Mouse (Mus musculus): Measurements from ENCODE around the gene Pcnt.

Gene Pcnt

DNA sequence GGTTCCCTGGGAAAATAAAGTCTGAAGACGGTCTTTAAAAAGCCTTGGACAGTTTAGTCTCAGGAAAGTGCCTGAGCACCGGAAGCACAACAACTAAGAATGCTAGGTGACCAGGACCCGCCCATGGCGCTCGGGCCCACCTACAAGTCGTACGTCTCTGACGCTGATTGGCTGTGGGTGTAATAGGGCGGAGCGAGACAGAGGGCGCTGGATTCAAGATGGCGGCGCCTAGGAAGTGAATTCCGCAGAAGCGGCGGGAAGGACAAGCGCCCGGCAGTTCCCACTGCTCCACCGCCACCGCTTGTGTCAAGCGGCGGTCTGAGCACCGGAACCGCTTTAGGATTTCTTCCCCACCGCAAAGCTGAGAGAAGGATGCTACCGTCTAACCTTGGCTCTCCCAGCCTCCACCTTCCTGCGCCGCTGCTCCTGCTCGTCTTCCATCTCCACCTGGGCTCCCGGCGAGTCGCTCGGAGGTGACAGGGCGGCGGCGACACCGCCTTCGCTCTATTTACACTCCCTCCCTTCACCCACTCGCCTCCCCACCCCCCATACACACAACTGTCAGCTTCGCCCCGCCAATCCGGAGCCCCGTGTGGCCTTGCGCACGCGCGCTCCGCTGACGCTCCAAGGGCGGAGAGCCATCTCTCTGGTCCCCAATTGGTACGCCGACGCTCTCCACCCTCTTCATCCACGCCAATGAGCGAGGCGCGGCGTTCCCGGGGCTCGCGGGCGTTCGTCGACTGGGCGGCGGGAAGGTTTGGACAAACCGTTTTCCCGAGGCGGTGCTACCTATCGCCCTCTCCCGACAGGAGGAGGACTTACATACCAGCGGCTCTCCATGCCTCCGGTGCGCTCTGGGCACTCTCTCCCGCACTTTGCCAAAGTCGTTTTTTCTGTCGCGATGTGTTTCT lies at the start of gene Pcnt:
TSS of gene Pcnt (minus strand) at position 609 of the 911 bp plus-strand sequence.
- peak; percentile 98 for DNase-seq

DNA sequence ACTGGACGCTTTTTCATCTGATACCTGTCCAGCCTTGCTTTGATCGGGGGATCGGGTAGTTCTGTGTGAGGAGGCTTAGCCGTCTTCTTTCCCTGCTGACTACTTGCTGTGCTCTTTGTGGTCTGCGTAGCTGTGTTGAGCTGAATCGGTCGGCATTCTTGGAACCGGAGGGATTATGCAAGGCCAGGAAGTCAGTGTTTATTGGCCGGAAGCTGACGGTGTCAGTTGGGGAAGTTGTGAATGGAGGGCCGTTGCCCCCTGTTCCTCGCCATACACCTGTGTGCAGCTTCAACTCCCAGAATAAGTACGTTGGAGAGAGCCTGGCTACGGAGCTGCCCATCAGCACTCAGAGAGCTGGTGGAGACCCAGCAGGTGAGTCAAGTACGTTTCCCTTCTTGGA lies 46.6 kb upstream of the Pcnt start:
- DNase-seq, result no peak

DNA sequence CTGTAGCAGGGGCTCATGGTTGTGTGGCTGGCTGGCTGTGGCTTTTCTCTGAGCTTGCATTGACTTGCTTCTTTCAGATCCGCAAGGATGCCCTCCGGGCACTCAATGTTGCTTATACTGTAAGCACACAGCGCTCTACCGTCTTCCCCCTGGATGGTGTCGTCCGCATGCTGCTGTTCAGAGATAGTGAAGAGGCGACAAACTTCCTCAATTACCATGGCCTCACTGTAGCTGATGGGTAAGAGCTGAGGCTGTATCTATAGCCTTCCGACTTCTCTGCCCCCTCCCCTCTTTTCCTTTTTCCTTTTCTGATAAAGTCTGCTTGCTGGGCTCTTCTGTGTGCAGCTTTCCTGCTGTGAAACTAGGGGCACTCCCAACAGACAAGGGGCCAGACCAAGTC lies 45.7 kb upstream of the Pcnt start:
- DNase-seq, result no peak

DNA sequence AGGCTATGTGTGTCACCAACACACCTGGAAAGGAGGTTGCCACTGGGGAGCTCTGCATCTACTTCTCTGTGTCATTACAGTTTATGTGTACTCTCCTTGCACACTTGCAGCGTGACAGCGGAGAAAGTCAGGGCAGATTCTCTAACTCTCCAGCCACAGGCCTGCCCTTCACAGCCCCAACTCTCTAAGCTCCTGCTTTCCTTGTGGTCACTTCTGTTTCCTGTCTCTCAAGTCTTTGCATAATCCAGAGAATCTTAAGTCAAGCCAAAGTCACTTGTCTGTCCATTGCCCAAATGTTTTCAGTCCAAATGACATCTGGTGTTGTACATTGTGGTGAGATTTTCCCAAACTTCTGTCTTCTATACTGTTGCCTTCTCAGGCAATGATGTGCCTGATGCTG lies 43.7 kb upstream of the Pcnt start:
- DNase-seq, result no peak

DNA sequence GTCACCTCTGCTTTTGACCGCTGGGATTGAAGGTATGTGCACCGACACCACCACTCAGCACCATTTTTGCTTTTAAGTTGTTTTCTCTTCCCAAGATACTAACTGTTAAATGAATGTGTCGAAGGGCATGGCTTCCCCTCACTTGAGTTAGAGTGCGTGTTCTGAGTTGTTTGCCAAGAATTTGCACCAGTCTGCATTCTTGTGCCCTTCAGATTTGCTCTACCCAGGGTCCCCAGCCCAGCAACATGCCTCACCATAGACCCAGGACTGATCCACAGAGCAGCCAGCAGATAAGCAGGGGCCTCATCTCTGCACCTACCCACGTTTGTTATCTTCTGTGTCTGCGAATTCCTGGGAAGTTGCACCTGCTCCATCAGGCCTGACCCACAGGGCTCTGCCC lies 38.9 kb upstream of the Pcnt start:
- no peak for DNase-seq

GRCm38 (mm10) chr10:76480851-76481250 lies 38.3 kb upstream of the Pcnt start:
- no peak for DNase-seq

- no peak for DNase-seq
Measured at GRCm38 (mm10) chr10:76473759-76474158, 31.2 kb upstream of the Pcnt start.

DNA sequence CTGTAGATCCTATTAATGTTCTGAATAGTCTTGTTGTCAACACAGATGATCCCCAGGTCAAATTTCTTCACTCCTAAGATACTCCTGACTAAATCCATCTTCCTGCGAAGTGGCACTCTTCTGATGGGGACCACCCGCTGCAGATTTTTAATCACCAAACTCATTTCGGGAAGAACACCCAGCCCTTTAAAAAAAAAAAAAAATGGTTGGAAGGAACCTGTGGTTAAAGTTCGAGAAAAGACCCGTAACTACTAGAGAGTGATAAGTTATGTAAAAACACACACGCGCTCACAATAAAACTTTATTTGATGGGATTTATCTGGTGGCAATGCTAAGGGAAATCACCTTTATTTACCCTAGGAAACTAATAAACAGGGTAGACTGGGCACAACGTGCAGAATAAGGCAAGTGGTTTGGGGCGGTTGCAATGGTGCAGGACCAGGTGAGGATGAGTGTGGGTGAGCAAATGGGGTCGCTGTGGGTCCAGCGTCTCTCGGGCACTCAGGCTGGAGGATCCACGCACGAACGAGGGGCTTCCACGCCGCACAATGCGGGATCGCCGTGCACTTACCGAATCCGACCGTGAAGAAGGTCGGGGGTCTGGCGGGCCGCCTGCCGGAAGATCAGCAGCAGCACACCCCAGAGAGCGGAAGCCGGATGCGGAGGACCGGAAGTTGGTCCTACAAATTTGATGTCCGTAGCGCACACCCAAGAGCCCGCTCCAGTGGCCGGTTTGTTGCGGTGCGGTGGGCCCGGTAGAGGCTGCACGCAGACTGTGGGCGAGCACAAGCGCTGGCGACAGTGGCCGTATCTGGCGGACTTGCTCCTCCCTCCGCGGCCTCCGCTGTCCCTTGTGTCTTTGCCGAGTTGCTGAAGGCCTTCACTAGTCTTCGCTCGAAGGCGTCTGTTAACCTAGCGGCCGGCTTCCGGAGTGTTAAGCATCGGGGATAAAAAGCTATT lies 25.9 kb upstream of the Pcnt start, which contains the start of the genes Mcm3ap and Ybey:
TSS of gene Mcm3ap (plus strand) at position 725 of the 960 bp plus-strand sequence.
TSS of gene Ybey (minus strand) at position 912 of the 960 bp plus-strand sequence.
- DNase-seq, result peak; percentile 86

GRCm38 (mm10) chr10:76462721-76463120 lies 20.1 kb upstream of the Pcnt start:
- no peak for DNase-seq

GRCm38 (mm10) chr10:76462312-76462711 lies 19.7 kb upstream of the Pcnt start:
- DNase-seq, result no peak

- no peak for DNase-seq
Measured at GRCm38 (mm10) chr10:76461255-76461654, 18.7 kb upstream of the Pcnt start.

- DNase-seq, result peak; percentile 43
Measured at GRCm38 (mm10) chr10:76455289-76455688, 12.7 kb upstream of the Pcnt start.

GRCm38 (mm10) chr10:76448851-76449250 lies 6.3 kb upstream of the Pcnt start, which contains the start of gene 2610028H24Rik:
Gene 2610028H24Rik, plus strand, starts transcription at chr10:76449081.
- no peak for DNase-seq

DNA sequence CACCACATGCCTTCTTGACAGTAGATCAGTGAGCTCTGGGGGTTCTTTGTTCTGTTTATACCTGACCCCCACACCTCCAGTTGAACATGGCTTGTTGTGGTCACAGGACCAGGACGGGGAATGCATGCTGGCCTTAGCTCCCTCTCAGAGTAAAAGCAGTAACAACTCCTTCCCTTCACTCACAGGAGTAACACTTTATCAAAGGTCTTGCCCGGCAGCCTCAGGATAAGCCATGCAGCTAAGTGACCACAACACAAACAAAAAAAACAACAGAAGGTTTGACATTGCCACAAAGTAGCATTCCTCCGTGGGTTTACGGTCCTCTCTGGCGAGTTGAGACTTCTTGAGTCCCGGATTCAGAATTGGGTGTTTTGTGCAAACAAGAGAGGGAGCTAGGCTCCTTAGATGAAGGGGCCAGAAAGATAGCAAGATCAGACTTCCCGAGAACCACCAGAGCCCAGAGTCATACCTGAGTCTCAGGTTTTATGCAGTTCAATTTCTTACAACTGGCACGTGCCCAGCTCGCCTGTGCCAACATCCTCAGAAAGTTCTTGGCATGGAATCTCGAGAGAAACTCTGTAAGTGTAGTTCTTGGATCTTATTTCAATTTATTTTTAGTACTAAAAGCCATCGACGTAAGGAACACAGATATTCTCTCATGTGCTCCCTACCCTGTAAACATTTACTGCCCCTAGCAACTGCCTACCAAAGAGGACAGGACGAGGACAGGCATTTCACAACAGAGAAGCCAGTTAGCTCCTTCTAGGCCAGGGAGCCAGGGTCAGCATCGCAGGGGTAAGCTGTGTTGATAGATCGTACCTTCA lies 5.0 kb upstream of the Pcnt start:
- DNase-seq, result no peak

GRCm38 (mm10) chr10:76445996-76446681 lies 3.6 kb upstream of the Pcnt start:
- no peak for DNase-seq

DNA sequence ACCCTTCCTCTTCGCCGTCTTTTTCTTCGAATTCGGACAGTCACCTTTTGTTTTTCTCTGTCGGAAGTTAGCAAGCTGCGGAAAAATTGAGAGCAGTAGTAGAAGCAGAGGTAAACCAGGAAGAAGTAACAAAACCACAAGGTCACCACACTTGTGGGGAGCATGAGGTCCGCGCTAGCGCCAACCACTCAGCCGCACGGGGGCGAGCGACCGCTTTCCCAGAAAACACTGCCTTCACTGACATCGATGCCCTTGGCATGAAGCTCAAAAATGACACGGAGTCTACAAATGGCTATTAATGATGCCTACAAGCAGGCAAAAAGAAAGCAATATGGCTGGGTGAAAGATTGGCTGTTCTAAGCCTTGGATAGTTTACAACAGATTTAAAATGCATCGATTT lies 2.3 kb downstream of the Pcnt start, which contains the start of gene AC141477.1:
TSS of gene AC141477.1 (minus strand) at position 164 of the 400 bp plus-strand sequence.
- no peak for DNase-seq

GRCm38 (mm10) chr10:76439107-76439890 lies 3.3 kb downstream of the Pcnt start:
- no peak for DNase-seq

DNA sequence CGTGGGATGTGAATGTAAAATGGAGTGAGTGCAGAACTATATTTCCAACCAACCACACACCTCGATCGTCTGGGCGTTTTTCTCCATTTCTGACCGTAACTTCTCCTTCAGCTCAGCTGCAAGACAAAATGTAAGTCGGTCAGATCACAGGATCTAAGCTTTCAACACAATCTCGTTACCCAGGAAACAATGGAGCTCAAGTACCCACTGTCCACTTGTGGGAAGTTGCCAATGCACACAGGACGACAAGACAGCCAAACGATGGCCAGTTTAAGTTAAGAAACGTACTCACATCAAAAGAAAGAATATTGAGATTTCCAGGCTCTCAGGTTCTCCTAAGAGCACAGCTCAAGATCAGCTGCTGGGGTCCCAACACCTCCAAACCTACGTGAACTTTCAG lies 8.7 kb downstream of the Pcnt start:
- DNase-seq, result no peak

DNA sequence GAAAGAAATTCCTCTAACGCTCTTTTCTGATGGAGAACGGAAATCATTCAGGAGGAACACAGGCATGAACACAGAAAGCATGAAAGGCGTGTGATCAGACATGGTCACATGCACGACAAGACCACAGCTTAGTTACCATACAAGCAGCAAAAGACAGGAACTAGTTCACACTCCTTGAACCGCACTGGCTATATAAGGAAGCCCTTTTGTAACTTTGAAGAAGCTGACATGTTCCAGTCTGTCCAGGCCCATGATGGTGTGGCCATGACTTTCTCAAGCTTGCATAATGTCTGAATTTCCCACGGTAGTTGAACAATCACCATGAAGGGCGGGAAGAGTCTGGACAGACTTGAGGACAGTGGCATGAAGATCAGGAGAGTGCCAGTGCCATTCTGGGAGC lies 16.9 kb downstream of the Pcnt start:
- DNase-seq, result no peak

- peak; percentile 48 for DNase-seq
Measured at GRCm38 (mm10) chr10:76416811-76417210, 25.8 kb downstream of the Pcnt start.

GRCm38 (mm10) chr10:76408520-76408919 lies 34.1 kb downstream of the Pcnt start:
- peak; percentile 36 for DNase-seq
